38 mouse cellular contexts compared by ENCODE assay signal in the genomic region with DNA sequence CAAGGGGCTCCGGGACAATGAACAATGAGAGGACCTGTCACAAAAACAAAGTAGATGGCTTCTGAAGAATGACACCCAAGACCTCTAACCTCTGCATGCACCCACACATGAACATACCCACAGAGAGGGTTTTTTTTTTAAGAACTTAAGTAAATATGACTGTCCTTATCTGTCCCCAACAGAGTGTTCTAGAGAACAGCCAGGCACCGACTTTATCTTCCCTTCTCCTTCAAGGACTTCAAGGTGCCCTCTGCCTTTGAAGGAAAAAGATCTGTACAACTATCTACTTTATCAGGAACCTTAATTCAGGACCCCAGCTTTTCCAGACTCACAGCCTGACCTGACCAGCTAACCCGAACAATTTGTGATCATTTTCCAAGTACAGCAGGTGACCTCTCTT. TPM values are rescaled to one million over a fixed set of nuclear protein-coding genes. Genes with fewer than 3 reads are reported as not detected.
DNase-seq lines count a peak whose midpoint lies in the region; ATAC-seq and TF ChIP-seq lines count a peak whose summit lies in the region.
"Had no signal": no experiment of that assay in that cellular context is flagged by ENCODE, and none has a peak within 500 bp of the region (broad histone marks: within the 10 kb centered on the region; RNA-seq: fewer than 3 reads in every experiment).

No protein-coding gene starts in this region.

- no peak for TF ChIP-seq CTCF in bone marrow, adult 2 months (IDR thresholded peaks at IDR 0.05; ENCODE audit: control insufficient read depth, insufficient read depth, low read length)
- TF ChIP-seq CTCF in liver, embryonic 14.5 days (IDR thresholded peaks at IDR 0.05; ENCODE audit: low read depth) = no peak

- no peaks in the 10 kb centered on the region for H3K9me3 ChIP-seq in liver, embryonic 14.5 days (ENCODE audit: control insufficient read depth, low read length)
- H3K9me3 ChIP-seq in embryonic facial prominence, embryonic 10.5 days = no peaks in the 10 kb centered on the region
- H3K9me3 ChIP-seq: embryonic facial prominence, embryonic 12.5 days; forebrain, embryonic 12.5 days; heart, embryonic 12.5 days; limb, embryonic 10.5 days; limb, embryonic 15.5 days; lung, embryonic 15.5 days; megakaryocyte, embryonic 14.5 days; midbrain, embryonic 13.5 days; neural tube, embryonic 13.5 days had no signal

- peak; percentile 81 for ATAC-seq in erythroid progenitor cell, adult 5-6 weeks (replicated peaks; ENCODE audit: low FRiP score, poor library complexity, severe bottlenecking)
- ATAC-seq in liver, embryonic 14.5 days (ENCODE audit: insufficient read depth) = peak; percentile 70
- ATAC-seq in megakaryocyte-erythroid progenitor cell, adult 5-6 weeks (replicated peaks; ENCODE audit: low FRiP score, low TSS enrichment, poor library complexity, severe bottlenecking) = peak; percentile 66
- ATAC-seq: CD4-positive, CD25-positive, alpha-beta regulatory T cell, adult 4 months; midbrain, embryonic 13.5 days had no signal

- no peak for TF ChIP-seq POLR2A in bone marrow, adult 2 months (IDR thresholded peaks at IDR 0.05; ENCODE audit: borderline replicate concordance, control insufficient read depth, low read depth, low read length)

- peak overlapping the region; percentile 38 for H3K4me2 ChIP-seq in liver, embryonic 14.5 days (ENCODE audit: low read depth)
- H3K4me2 ChIP-seq: embryonic facial prominence, embryonic 12.5 days; forebrain, embryonic 12.5 days; heart, embryonic 12.5 days; hindbrain, embryonic 14.5 days; limb, embryonic 15.5 days; lung, embryonic 15.5 days; midbrain, embryonic 13.5 days; neural tube, embryonic 13.5 days had no signal

- peak overlapping the region; percentile 69 for H3K27ac ChIP-seq in bone marrow, adult 2 months (ENCODE audit: control insufficient read depth, insufficient read depth, low read depth, low read length, poor library complexity)
- peak overlapping the region; percentile 67 for H3K27ac ChIP-seq in liver, embryonic 14.5 days
- no peak overlapping the region for H3K27ac ChIP-seq in embryonic facial prominence, embryonic 10.5 days (replicated peaks)
- H3K27ac ChIP-seq: embryonic facial prominence, embryonic 12.5 days; forebrain, embryonic 12.5 days; heart, adult 2 months; hindbrain, embryonic 14.5 days; limb, embryonic 10.5 days; limb, embryonic 15.5 days; lung, embryonic 15.5 days; midbrain, embryonic 13.5 days; neural tube, embryonic 13.5 days had no signal

- H3K27me3 ChIP-seq in liver, embryonic 14.5 days (ENCODE audit: control insufficient read depth, insufficient read depth, low read length) = no peaks in the 10 kb centered on the region
- H3K27me3 ChIP-seq in embryonic facial prominence, embryonic 10.5 days (replicated peaks; ENCODE audit: low read depth, poor library complexity, severe bottlenecking) = no peaks in the 10 kb centered on the region
- H3K27me3 ChIP-seq: embryonic facial prominence, embryonic 12.5 days; forebrain, embryonic 12.5 days; heart, embryonic 12.5 days; limb, embryonic 15.5 days; lung, embryonic 15.5 days; midbrain, embryonic 13.5 days; neural tube, embryonic 13.5 days had no signal

- H3K4me3 ChIP-seq in bone marrow, adult 2 months (replicated peaks; ENCODE audit: control insufficient read depth, low read depth, low read length) = no peak overlapping the region
- no peak overlapping the region for H3K4me3 ChIP-seq in liver, embryonic 14.5 days (ENCODE audit: insufficient read depth in 1 of 2, low read depth in 2 of 2, low read length in 2 of 2)
- no peak overlapping the region for H3K4me3 ChIP-seq in embryonic facial prominence, embryonic 10.5 days
- H3K4me3 ChIP-seq: embryonic facial prominence, embryonic 12.5 days; forebrain, embryonic 12.5 days; heart, adult 2 months; heart, embryonic 12.5 days; limb, embryonic 10.5 days; limb, embryonic 15.5 days; lung, embryonic 15.5 days; megakaryocyte, embryonic 14.5 days; midbrain, embryonic 13.5 days; neural tube, embryonic 13.5 days had no signal

- 56% methylated on average over 3 of the region's 3 CpGs for WGBS in bone marrow, adult 2 months
- 17% methylated on average over 3 of the region's 3 CpGs for WGBS in liver, embryonic 14.5 days (ENCODE audit: insufficient replicate concordance)
- WGBS in embryonic facial prominence, embryonic 10.5 days = 80% methylated on average over 3 of the region's 3 CpGs

- DNase-seq in liver, embryonic 14.5 days (ENCODE audit: low read depth in 3 of 3, low spot score in 3 of 3) = peak; percentile 56 to 63 (median 60)
- DNase-seq in adrenal gland, adult 18-20 months (ENCODE audit: low spot score in 2 of 2) = no peak
- DNase-seq in embryonic facial prominence, embryonic 10.5 days (ENCODE audit: low spot score) = no peak
- no peak for DNase-seq in layer of hippocampus, adult 9-11 months
- DNase-seq: adrenal gland, postnatal 14 days; cerebellum, adult 2 months; cerebellum, postnatal 14 days; forebrain, postnatal 0 days; kidney, adult 11 months; lung, postnatal 36 days; retina, postnatal 1 day; right cerebral cortex, postnatal 14 days; thymus, postnatal 4 days had no signal

- H3K4me1 ChIP-seq in bone marrow, adult 2 months (ENCODE audit: control insufficient read depth, insufficient read depth, low read length) = no peaks in the 10 kb centered on the region; the same call in 1 of the 2 replicates
- H3K4me1 ChIP-seq in liver, embryonic 14.5 days (replicated peaks; ENCODE audit: control insufficient read depth in 2 of 2, insufficient read depth in 2 of 2, low read length in 1 of 2) = peaks cover 16 to 17% of the 10 kb centered on the region in 2 experiments
- no peaks in the 10 kb centered on the region for H3K4me1 ChIP-seq in embryonic facial prominence, embryonic 10.5 days
- H3K4me1 ChIP-seq: embryonic facial prominence, embryonic 12.5 days; forebrain, embryonic 12.5 days; limb, embryonic 10.5 days; limb, embryonic 15.5 days; midbrain, embryonic 13.5 days; neural tube, embryonic 13.5 days had no signal

- H3K9ac ChIP-seq in liver, embryonic 14.5 days (replicated peaks) = no peak overlapping the region; the same call in 1 of the 2 replicates
- H3K9ac ChIP-seq: embryonic facial prominence, embryonic 12.5 days; forebrain, embryonic 12.5 days; forebrain, postnatal 0 days; heart, embryonic 12.5 days; hindbrain, embryonic 14.5 days; limb, embryonic 15.5 days; lung, embryonic 15.5 days; midbrain, embryonic 13.5 days; neural tube, embryonic 13.5 days had no signal

- no peaks in the 10 kb centered on the region; the same call in 1 of the 2 replicates for H3K36me3 ChIP-seq in liver, embryonic 14.5 days (replicated peaks; ENCODE audit: control insufficient read depth, insufficient read depth, low read depth)
- peaks cover 12% of the 10 kb centered on the region for H3K36me3 ChIP-seq in embryonic facial prominence, embryonic 10.5 days (replicated peaks)
- H3K36me3 ChIP-seq: lung, embryonic 15.5 days had no signal

- peak; percentile 84 for TF ChIP-seq EP300 in liver, embryonic 14.5 days (IDR thresholded peaks at IDR 0.05; ENCODE audit: low read depth)

RNA-seq across cellular contexts. Expression of gene Prnd, which starts 10.2 kb away (rescaled TPM):
- polyA plus RNA-seq in bone marrow, adult 2 months (2011; ENCODE audit: insufficient read depth, insufficient read length, low replicate concordance, missing spikeins) = 0.50 TPM in 1 of 2 replicates, not detected in the other
- not detected in 2 replicates for total RNA-seq in erythroid progenitor cell, adult 5-6 weeks (2015; ENCODE audit: low replicate concordance)
- 0.38 and 1.8 TPM in 2 replicates for total RNA-seq in erythroid progenitor cell, adult 5-6 weeks (2017; ENCODE audit: low replicate concordance)
- 0.16 and 0.21 TPM in 2 replicates for polyA plus RNA-seq in liver, embryonic 14.5 days (2012; rRNA removed)
- polyA plus RNA-seq in liver, embryonic 14.5 days (2014; fragmentation: Nextera tagmentation; extraction: Ambion mirVana) = 0.11 TPM in 1 of 2 replicates, not detected in the other
- total RNA-seq in megakaryocyte-erythroid progenitor cell, adult 5-6 weeks (2014; fragmentation: Nextera tagmentation) = not detected in 2 replicates
- total RNA-seq in megakaryocyte-erythroid progenitor cell, adult 5-6 weeks (2017) = not detected in 2 replicates
- total RNA-seq in adrenal gland, adult 18-20 months (2021) = under 1 TPM in 1 of 2 experiments, not detected in 1; 0.67 TPM
- 6.6 and 10.0 TPM in 2 replicates for polyA plus RNA-seq in embryonic facial prominence, embryonic 10.5 days (2016; fragmentation: Nextera tagmentation; extraction: Ambion mirVana)
- total RNA-seq: hematopoietic stem cell, adult 5-6 weeks; layer of hippocampus, adult 18-20 months had no signal

RNA-seq across cellular contexts. Expression of gene Prn, which starts 30.7 kb away (rescaled TPM):
- polyA plus RNA-seq in bone marrow, adult 2 months (2011; ENCODE audit: insufficient read depth, insufficient read length, low replicate concordance, missing spikeins) = not detected in 2 replicates
- total RNA-seq in erythroid progenitor cell, adult 5-6 weeks (2015; ENCODE audit: low replicate concordance) = not detected in 2 replicates
- total RNA-seq in erythroid progenitor cell, adult 5-6 weeks (2017; ENCODE audit: low replicate concordance) = not detected in 2 replicates
- polyA plus RNA-seq in liver, embryonic 14.5 days (2012; rRNA removed) = not detected in 2 replicates
- not detected in 2 replicates for polyA plus RNA-seq in liver, embryonic 14.5 days (2014; fragmentation: Nextera tagmentation; extraction: Ambion mirVana)
- total RNA-seq in megakaryocyte-erythroid progenitor cell, adult 5-6 weeks (2014; fragmentation: Nextera tagmentation) = not detected in 2 replicates
- not detected in 2 replicates for total RNA-seq in megakaryocyte-erythroid progenitor cell, adult 5-6 weeks (2017)
- not detected for total RNA-seq in adrenal gland, adult 18-20 months (2021)
- not detected in 2 replicates for polyA plus RNA-seq in embryonic facial prominence, embryonic 10.5 days (2016; fragmentation: Nextera tagmentation; extraction: Ambion mirVana)
- total RNA-seq: gastrocnemius, adult 8-10 months; gastrocnemius, postnatal 4 days; hematopoietic stem cell, adult 5-6 weeks; layer of hippocampus, adult 18-20 months; layer of hippocampus, postnatal 25 days had no signal
- polyA plus RNA-seq: CD4-positive, CD25-positive, alpha-beta regulatory T cell, adult 4 months; cerebellum, adult 2 months; embryonic facial prominence, embryonic 12.5 days; forebrain, embryonic 12.5 days; forebrain, postnatal 0 days; heart, adult 2 months; heart, postnatal 0 days; hindbrain, embryonic 14.5 days; kidney, embryonic 14.5 days; limb, embryonic 10.5 days; limb, embryonic 15.5 days; lung, embryonic 15.5 days; midbrain, embryonic 13.5 days; neural tube, embryonic 13.5 days; small intestine, adult 2 months; stomach, embryonic 14.5 days; thymus, postnatal 0 days had no signal

RNA-seq across cellular contexts. Expression of gene Prnp, which starts 30.8 kb away (rescaled TPM):
- 19.7 and 26.4 TPM in 2 replicates for polyA plus RNA-seq in bone marrow, adult 2 months (2011; ENCODE audit: insufficient read depth, insufficient read length, low replicate concordance, missing spikeins)
- total RNA-seq in erythroid progenitor cell, adult 5-6 weeks (2015; ENCODE audit: low replicate concordance) = 139 and 159 TPM in 2 replicates
- 175 and 177 TPM in 2 replicates for total RNA-seq in erythroid progenitor cell, adult 5-6 weeks (2017; ENCODE audit: low replicate concordance)
- 12.5 and 15.6 TPM in 2 replicates for polyA plus RNA-seq in liver, embryonic 14.5 days (2012; rRNA removed)
- 16.9 and 20.3 TPM in 2 replicates for polyA plus RNA-seq in liver, embryonic 14.5 days (2014; fragmentation: Nextera tagmentation; extraction: Ambion mirVana)
- total RNA-seq in megakaryocyte-erythroid progenitor cell, adult 5-6 weeks (2014; fragmentation: Nextera tagmentation) = 7.6 and 8.8 TPM in 2 replicates
- total RNA-seq in megakaryocyte-erythroid progenitor cell, adult 5-6 weeks (2017) = 14.2 and 14.3 TPM in 2 replicates
- total RNA-seq in adrenal gland, adult 18-20 months (2021) = 100 to 1,000 TPM in 1 of 2 experiments, 10 to 100 TPM in 1; 99.2 to 163 TPM
- polyA plus RNA-seq in embryonic facial prominence, embryonic 10.5 days (2016; fragmentation: Nextera tagmentation; extraction: Ambion mirVana) = 14.7 and 21.7 TPM in 2 replicates

Comparison
In these comparisons a context has a peak if more than half of its experiments do, and no peak if none do; other contexts are left out.
1. DNase-seq: peak in liver, embryonic 14.5 days (3 of 3); none in adrenal gland, adult 18-20 months (0 of 2), embryonic facial prominence, embryonic 10.5 days (single experiment) and layer of hippocampus, adult 9-11 months (single experiment).
2. RNA of gene Prnp, which starts 30.8 kb away (total RNA-seq): 139 to 177 TPM in erythroid progenitor cell, adult 5-6 weeks and 99.2 to 163 TPM in adrenal gland, adult 18-20 months; 7.6 to 14.3 TPM in megakaryocyte-erythroid progenitor cell, adult 5-6 weeks; every median in the first group is over 4 times any median in the second.
3. Peak in every context shown above with its lines, with median percentiles within 50 percentile points of each other: ATAC-seq.